9 mouse cellular contexts compared by ENCODE assay signal in genomic region chr4:120814171-120814570, GRCm38 (mm10). TPM values are rescaled to one million over a fixed set of nuclear protein-coding genes. Genes with fewer than 3 reads are reported as not detected.
DNase-seq lines count a peak whose midpoint lies in the region; ATAC-seq lines count a peak whose summit lies in the region.
"Had no signal": no experiment of that assay in that cellular context is flagged by ENCODE, and none has a peak within 500 bp of the region (broad histone marks: within the 10 kb centered on the region; RNA-seq: fewer than 3 reads in every experiment).

No protein-coding gene starts in this region.

- no peaks in the 10 kb centered on the region for H3K4me1 ChIP-seq in embryonic facial prominence, embryonic 11.5 days (ENCODE audit: control insufficient read depth, insufficient read depth, low read length)
- peaks cover 49% of the 10 kb centered on the region for H3K4me1 ChIP-seq in hindbrain, embryonic 13.5 days (replicated peaks)
- peaks cover 20% of the 10 kb centered on the region for H3K4me1 ChIP-seq in liver, embryonic 11.5 days (replicated peaks; ENCODE audit: control insufficient read depth, insufficient read depth, low read length)
- peaks cover 30% of the 10 kb centered on the region for H3K4me1 ChIP-seq in neural tube, embryonic 14.5 days (ENCODE audit: control insufficient read depth, insufficient read depth, low read length)

- DNase-seq in left cerebral cortex, postnatal 36 days (ENCODE audit: low spot score in 2 of 2) = peak; percentile 9 to 16
- DNase-seq in left cerebral cortex, postnatal 14 days (ENCODE audit: low spot score in 2 of 2) = no peak
- DNase-seq in embryonic facial prominence, embryonic 11.5 days (ENCODE audit: low spot score) = peak; percentile 18
- DNase-seq in liver, embryonic 11.5 days (ENCODE audit: low spot score) = no peak
- DNase-seq in natural killer cell, adult 2 months (ENCODE audit: low spot score in 2 of 2) = no peak

- H3K27ac ChIP-seq in embryonic facial prominence, embryonic 11.5 days (replicated peaks; ENCODE audit: low read depth, low read length) = no peak overlapping the region
- H3K27ac ChIP-seq in hindbrain, embryonic 13.5 days = no peak overlapping the region; the same call in 1 of the 2 replicates
- no peak overlapping the region for H3K27ac ChIP-seq in liver, embryonic 11.5 days (ENCODE audit: low read depth, low read length)
- H3K27ac ChIP-seq in neural tube, embryonic 14.5 days (ENCODE audit: low read depth, low read length) = no peak overlapping the region
- H3K27ac ChIP-seq: macrophage had no signal

- ATAC-seq in embryonic facial prominence, embryonic 11.5 days (replicated peaks; ENCODE audit: insufficient number of reproducible peaks, low FRiP score, low TSS enrichment, low read depth) = no peak
- no peak for ATAC-seq in hindbrain, embryonic 13.5 days (ENCODE audit: low FRiP score)
- ATAC-seq in liver, embryonic 11.5 days (replicated peaks; ENCODE audit: low FRiP score) = no peak
- no peak for ATAC-seq in neural tube, embryonic 14.5 days (ENCODE audit: low read depth)
- ATAC-seq in activated CD4-positive, CD25-positive, alpha-beta regulatory T cell, adult 4 months = no peak

- intact Hi-C loops in left cerebral cortex, postnatal 36 days (cut with DNase I) = no loop called here
- intact Hi-C loops in left cerebral cortex, postnatal 14 days (cut with DNase I) = no loop called here

- H3K4me2 ChIP-seq in embryonic facial prominence, embryonic 11.5 days (ENCODE audit: low read depth, low read length) = peak overlapping the region; percentile 59
- H3K4me2 ChIP-seq in hindbrain, embryonic 13.5 days = peak overlapping the region; percentile 77
- peak overlapping the region; percentile 72 for H3K4me2 ChIP-seq in liver, embryonic 11.5 days
- H3K4me2 ChIP-seq in neural tube, embryonic 14.5 days (ENCODE audit: low read depth, low read length) = peak overlapping the region; percentile 63

- H3K9ac ChIP-seq in embryonic facial prominence, embryonic 11.5 days (replicated peaks; ENCODE audit: low read length) = peak overlapping the region; percentile 63
- peak overlapping the region; percentile 74 for H3K9ac ChIP-seq in hindbrain, embryonic 13.5 days
- H3K9ac ChIP-seq in liver, embryonic 11.5 days (ENCODE audit: low read depth, low read length) = peak overlapping the region; percentile 15; the same call in 1 of the 2 replicates
- peak overlapping the region; percentile 61 for H3K9ac ChIP-seq in neural tube, embryonic 14.5 days (replicated peaks; ENCODE audit: low read depth, low read length)

- no peaks in the 10 kb centered on the region for H3K9me3 ChIP-seq in embryonic facial prominence, embryonic 11.5 days (replicated peaks; ENCODE audit: control insufficient read depth, low read length)
- H3K9me3 ChIP-seq in hindbrain, embryonic 13.5 days = no peaks in the 10 kb centered on the region
- H3K9me3 ChIP-seq in liver, embryonic 11.5 days (ENCODE audit: control insufficient read depth, low read length) = no peaks in the 10 kb centered on the region
- H3K9me3 ChIP-seq in neural tube, embryonic 14.5 days (ENCODE audit: control insufficient read depth, low read length) = no peaks in the 10 kb centered on the region

- 40% methylated on average over 4 of the region's 4 CpGs for WGBS in embryonic facial prominence, embryonic 11.5 days
- 51% methylated on average over 4 of the region's 4 CpGs for WGBS in hindbrain, embryonic 13.5 days
- 43% methylated on average over 4 of the region's 4 CpGs for WGBS in liver, embryonic 11.5 days
- 62% methylated on average over 4 of the region's 4 CpGs for WGBS in neural tube, embryonic 14.5 days

- H3K4me3 ChIP-seq in embryonic facial prominence, embryonic 11.5 days (ENCODE audit: low read depth, low read length) = peak overlapping the region; percentile 45
- H3K4me3 ChIP-seq in hindbrain, embryonic 13.5 days = peak overlapping the region; percentile 57
- peak overlapping the region; percentile 51 for H3K4me3 ChIP-seq in liver, embryonic 11.5 days (ENCODE audit: low read depth, low read length)
- peak overlapping the region; percentile 54 for H3K4me3 ChIP-seq in neural tube, embryonic 14.5 days (ENCODE audit: low read depth, low read length)

- H3K27me3 ChIP-seq in embryonic facial prominence, embryonic 11.5 days (ENCODE audit: control insufficient read depth, insufficient read depth, low read length) = no peaks in the 10 kb centered on the region
- no peaks in the 10 kb centered on the region for H3K27me3 ChIP-seq in hindbrain, embryonic 13.5 days
- H3K27me3 ChIP-seq in liver, embryonic 11.5 days (replicated peaks; ENCODE audit: control insufficient read depth, insufficient read depth, low read length) = no peaks in the 10 kb centered on the region
- no peaks in the 10 kb centered on the region for H3K27me3 ChIP-seq in neural tube, embryonic 14.5 days (ENCODE audit: control insufficient read depth, insufficient read depth, low read length)

- no peaks in the 10 kb centered on the region for H3K36me3 ChIP-seq in embryonic facial prominence, embryonic 11.5 days (replicated peaks; ENCODE audit: control insufficient read depth, insufficient read depth, low read depth, low read length)
- H3K36me3 ChIP-seq in hindbrain, embryonic 13.5 days = no peaks in the 10 kb centered on the region
- no peaks in the 10 kb centered on the region for H3K36me3 ChIP-seq in liver, embryonic 11.5 days (ENCODE audit: control insufficient read depth, insufficient read depth, low read length)
- no peaks in the 10 kb centered on the region for H3K36me3 ChIP-seq in neural tube, embryonic 14.5 days (ENCODE audit: control insufficient read depth, insufficient read depth, low read length)

RNA-seq across cellular contexts. Expression of gene Nfyc, which starts 17.2 kb away (rescaled TPM):
- 10 to 100 TPM; 40.7 to 48.4 TPM for total RNA-seq in left cerebral cortex, postnatal 36 days (2021)
- 10 to 100 TPM; 48.3 to 50.1 TPM for total RNA-seq in left cerebral cortex, postnatal 14 days (2021)
- polyA plus RNA-seq in embryonic facial prominence, embryonic 11.5 days (2014; fragmentation: Nextera tagmentation; extraction: Ambion mirVana) = 137 and 139 TPM in 2 replicates
- polyA plus RNA-seq in hindbrain, embryonic 13.5 days (2015; fragmentation: Nextera tagmentation; extraction: Ambion mirVana) = 85.8 and 86.3 TPM in 2 replicates
- 83.1 and 92.6 TPM in 2 replicates for polyA plus RNA-seq in liver, embryonic 11.5 days (2014; fragmentation: Nextera tagmentation; extraction: Ambion mirVana)
- polyA plus RNA-seq in neural tube, embryonic 14.5 days (2014; fragmentation: Nextera tagmentation; extraction: Ambion mirVana) = 99.3 and 106 TPM in 2 replicates
- 10 to 100 TPM; 55.0 to 70.3 TPM for polyA plus RNA-seq in activated CD4-positive, CD25-positive, alpha-beta regulatory T cell, adult 4 months (2017; shearing (Covaris generic))

RNA-seq across cellular contexts. Expression of gene Rims3, which starts 40.4 kb away (rescaled TPM):
- total RNA-seq in left cerebral cortex, postnatal 36 days (2021) = 100 to 1,000 TPM; 122 to 134 TPM
- total RNA-seq in left cerebral cortex, postnatal 14 days (2021) = 10 to 100 TPM; 40.9 to 49.1 TPM
- polyA plus RNA-seq in embryonic facial prominence, embryonic 11.5 days (2014; fragmentation: Nextera tagmentation; extraction: Ambion mirVana) = 1.8 and 2.4 TPM in 2 replicates
- polyA plus RNA-seq in hindbrain, embryonic 13.5 days (2015; fragmentation: Nextera tagmentation; extraction: Ambion mirVana) = 11.9 and 12.4 TPM in 2 replicates
- polyA plus RNA-seq in liver, embryonic 11.5 days (2014; fragmentation: Nextera tagmentation; extraction: Ambion mirVana) = 0.66 and 1.1 TPM in 2 replicates
- 18.8 and 24.0 TPM in 2 replicates for polyA plus RNA-seq in neural tube, embryonic 14.5 days (2014; fragmentation: Nextera tagmentation; extraction: Ambion mirVana)
- polyA plus RNA-seq in activated CD4-positive, CD25-positive, alpha-beta regulatory T cell, adult 4 months (2017; shearing (Covaris generic)) = under 1 TPM; 0.68 to 0.99 TPM

Comparison
In these comparisons a context has a peak if more than half of its experiments do, and no peak if none do; other contexts are left out.
1. DNase-seq: peak in left cerebral cortex, postnatal 36 days (2 of 2) and embryonic facial prominence, embryonic 11.5 days (single experiment); none in left cerebral cortex, postnatal 14 days (0 of 2), liver, embryonic 11.5 days (single experiment) and natural killer cell, adult 2 months (0 of 2).
2. H3K9ac ChIP-seq: peak in every context shown above with its lines; median percentile 74 in hindbrain, embryonic 13.5 days; 63 in embryonic facial prominence, embryonic 11.5 days; 61 in neural tube, embryonic 14.5 days; 15 in liver, embryonic 11.5 days.
3. Peak in every context shown above with its lines, with median percentiles within 50 percentile points of each other: H3K4me2 ChIP-seq and H3K4me3 ChIP-seq.